Mouse (Mus musculus): ENCODE data around the gene Irf7.

Gene Irf7

DNA sequence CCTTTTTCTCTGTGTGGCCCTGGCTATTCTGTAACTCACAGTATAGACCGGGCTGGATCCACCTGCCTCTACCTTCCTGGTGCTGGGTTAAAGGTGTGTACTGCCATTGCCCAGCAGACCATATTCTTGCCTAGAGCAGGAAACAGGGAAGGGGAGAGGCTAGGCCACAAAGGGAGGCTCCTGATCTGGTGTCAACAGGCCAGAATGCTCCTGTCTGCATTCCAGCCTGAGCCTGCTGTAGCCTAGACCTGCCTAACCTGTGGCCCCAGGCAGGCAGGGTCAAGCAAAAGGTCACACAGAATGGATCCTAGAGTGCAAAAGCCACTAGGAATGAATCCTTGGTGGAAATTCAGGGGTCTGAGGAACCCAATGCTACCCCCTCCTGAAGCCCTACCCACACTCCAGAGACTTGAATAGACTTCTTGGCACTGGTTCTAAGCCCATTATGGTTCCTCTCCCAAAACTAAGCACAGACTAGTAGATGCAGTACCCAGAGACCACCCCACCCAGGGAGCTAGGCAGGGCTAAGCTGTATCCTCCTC lies 46.7 kb downstream of the Irf7 start:
- DNase-seq (ENCODE audit: low spot score), result no peak

DNA sequence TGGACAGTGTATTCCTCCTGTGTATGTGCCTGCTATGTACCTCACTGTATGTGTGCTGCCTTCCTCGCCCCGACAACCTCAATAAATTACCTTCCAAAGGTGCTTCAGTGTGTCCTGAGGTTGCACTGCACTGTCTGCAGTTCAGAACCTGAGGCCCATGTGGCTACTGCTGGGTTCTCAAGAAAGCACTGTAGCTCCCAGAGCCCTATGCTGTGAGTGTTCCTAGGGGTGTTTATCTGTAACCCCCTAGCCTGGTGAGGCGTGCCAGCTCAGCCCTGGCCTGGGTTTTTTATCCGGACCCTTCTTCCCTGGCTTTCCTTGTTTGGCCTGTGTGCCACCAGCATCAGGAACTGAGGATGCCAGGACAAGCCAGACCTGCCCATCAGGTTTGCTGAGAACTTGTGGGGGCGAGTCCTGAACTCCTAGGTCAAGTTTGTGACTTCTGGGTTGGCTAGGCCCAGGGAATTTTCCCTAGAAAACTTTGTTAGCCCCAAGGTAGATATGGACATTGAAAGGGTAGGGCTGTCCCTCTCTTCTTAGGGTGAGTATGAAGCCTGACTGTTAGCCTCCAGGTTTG lies 47.6 kb downstream of the Irf7 start:
- DNase-seq (ENCODE audit: low spot score), result no peak

DNA sequence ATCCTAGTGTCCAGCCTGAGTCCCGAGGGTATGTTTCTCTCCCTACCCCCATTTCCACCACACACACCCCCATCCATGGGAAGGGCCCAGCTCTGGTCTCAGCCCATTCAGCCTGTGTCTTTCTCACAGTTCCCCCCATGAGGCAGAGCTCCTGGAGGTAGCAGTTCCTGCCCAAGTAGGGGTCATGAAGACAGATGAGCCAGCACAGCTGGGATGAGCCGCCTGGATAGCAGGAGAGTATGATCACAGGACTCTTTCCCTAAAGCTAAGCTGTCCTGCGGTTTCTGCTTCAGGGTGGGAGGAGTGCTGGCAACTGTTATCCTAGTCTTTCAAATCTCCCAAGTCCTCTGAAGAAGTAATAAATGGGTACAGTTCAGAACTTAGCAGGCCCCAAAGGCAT lies 48.1 kb downstream of the Irf7 start:
- no peak for DNase-seq (ENCODE audit: low spot score)

DNA sequence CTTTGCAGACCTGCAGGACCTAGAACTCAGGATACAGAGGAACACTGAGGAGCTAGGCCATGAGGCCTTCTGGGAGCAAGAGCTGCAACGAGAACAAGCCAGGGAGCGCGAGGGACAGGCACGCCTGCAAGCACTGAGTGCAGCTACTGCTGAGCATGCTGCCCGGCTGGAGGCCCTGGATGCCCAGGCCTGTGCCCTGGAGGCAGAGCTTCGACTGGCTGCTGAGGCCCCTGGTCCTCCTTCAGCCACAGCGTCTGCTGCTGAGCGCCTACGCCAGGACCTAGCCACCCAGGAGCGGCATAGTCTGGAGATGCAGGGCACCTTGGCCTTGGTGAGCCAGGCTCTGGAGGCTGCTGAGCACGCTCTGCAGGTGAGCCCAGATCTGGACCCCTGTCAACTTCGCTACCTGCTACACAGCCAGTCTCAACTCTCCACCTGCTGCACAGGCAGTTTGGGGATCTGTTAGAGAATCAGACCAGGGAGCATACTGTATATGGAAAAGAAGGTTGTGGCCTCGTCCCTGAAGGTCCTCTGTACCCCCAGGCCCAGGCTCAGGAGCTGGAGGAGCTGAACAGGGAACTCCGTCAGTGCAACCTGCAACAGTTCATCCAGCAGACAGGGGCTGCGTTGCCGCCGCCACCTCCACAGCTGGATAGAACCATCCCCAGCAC lies 48.8 kb downstream of the Irf7 start:
- no peak for DNase-seq (ENCODE audit: low spot score)

DNA sequence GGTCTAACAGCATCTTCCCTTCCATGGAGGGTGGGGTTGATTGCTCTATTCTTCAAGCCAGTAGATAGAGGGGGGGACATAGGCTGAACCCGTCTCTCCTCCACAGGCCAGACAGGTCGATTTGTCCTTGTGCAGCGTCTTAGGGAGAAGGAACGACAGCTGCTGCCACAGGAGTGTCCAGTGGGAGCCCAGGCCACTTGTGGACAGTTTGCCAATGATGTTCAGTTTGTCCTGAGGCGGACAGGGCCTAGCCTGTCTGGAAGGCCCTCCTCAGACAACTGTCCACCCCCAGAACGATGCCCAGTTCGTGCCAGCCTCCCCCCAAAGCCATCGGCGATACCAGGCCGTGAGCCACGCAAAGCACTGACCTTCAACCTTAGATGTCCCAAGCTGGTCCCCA lies 49.4 kb downstream of the Irf7 start:
- no peak for DNase-seq (ENCODE audit: low spot score)

DNA sequence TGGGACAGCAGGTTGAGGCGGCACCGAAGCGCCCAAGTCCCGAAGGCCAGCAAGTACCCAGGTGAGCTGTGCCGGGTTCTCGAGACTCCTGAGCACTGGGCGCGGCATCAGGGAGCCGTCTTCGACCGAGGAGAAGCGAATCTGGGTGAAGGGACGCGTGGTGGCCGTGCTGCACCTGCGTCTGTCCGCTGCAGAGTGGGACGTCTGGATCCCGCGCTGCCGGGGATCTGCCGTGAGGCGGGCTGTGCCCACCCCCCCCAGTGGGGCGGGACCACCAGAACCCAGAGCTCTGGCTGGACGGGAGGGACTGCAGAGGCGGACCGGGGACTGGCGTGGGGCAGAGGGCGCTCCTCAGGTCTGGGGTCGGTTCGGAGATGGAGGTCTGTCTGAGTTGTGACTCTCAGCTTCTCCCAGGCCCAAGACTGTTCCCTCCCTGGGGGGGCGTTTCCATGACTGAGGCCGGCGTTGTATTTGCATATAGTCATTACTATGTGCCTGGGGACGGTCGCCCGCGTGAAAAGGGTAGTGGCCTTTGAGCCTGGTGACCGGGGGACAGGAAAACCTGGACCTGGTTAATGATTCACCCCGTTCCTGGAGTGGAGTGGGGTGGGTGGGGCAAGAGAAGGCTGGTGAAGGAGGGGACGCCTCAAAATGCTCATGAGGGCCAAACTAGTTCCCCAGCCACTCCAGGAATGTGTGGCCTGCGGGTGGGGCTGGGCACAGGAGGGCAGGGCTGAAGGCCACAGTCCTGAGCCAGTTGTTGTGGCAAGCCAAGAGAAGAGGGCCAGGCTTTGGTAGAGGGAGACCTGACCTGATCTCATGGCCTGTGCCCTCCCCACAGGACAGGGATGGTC lies 50.2 kb downstream of the Irf7 start:
- no peak for DNase-seq (ENCODE audit: low spot score)

DNA sequence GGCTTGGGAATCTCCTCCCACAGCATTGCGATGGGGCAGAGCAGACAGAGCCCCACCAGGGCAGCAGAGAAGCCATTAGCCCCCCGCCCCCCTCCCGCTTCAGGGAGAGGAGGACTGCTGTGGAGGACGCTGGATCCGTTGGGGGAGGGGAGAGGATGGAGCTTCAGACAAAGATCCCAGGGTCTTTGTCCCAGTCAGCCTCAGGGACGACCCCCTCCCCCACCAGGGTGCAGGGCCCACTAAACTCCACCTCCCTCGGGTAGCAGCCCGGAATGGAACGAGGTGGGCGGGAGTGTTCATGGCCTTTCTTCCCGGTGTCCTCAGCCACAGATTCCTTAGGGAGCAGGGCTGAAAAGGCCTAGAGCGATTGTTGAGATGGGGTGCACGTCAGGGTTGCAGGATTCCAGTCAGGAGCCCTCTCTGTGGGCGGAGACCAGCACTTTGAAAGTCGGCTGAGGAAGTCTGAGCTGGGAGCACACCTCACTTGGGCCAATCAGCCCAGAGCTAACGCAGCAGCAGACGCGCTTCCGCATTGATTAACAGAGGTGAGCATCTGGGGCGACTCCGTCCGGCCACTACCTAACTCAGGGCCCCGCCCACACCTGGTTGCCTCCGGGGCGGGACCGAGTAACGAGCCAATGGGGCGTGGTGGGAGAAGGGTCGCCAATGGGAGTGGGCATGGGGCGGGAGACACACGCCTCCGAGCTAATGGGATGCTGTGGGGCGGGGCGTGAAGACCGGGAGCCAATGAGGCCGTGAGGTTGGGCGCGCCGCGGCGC lies 51.0 kb downstream of the Irf7 start, which contains the start of gene Rassf7:
Rassf7 (plus strand) TSS at position 760 of the 779 bp plus-strand sequence.
- peak; percentile 72 for DNase-seq (ENCODE audit: low spot score)

DNA sequence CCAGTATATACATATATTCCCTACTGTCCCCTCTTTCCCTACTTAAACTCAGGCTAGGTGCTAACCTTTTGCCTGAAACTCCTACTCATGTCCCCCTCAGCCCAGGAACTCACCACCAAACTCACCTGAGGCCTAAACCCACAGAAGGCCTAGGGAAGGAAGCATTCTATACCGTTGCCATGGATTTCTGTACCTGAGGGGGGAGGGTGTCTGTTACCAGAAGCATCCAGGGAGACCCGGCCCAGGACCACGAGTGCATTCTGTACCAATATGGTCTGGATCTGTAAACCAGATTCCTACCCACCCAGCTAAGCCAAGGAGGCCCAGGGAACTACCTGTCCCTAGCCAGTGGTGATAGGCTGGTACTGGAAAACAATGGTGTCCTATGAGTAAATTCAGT lies 52.0 kb downstream of the Irf7 start:
- no peak for DNase-seq (ENCODE audit: low spot score)

DNA sequence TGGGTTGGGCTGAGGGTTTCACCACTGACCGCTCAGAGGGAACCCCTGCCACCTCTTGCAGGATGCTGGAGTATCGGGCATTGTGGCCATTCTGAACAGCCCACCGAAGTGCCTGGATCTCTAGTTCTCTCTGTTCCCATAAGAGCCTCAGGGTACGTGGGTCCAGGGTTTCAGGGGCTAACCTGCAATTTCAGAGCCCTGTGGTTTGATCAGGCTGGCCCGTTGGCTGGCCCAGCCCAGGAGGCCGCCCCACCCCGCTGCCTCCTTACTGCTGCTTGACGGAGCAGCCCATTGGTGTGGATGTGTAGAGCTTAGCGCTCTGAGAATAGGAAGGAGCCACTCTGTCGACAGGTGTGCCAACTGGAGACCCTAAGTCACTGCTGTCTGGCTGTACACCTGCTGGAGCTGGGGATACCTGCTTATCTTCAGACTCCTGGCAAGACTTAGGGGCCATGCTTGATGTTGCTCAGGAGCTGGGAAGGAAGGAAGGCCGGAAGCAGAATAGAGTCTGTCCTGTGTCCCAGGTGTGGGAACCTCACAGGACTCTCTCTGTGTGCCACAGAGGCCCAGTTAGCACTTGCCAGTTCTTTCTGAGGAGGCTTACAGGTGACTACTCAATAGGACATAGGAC lies 52.6 kb downstream of the Irf7 start, which contains the start of gene Lmntd2:
Lmntd2 (minus strand) TSS at position 476 of the 631 bp plus-strand sequence.
- no peak for DNase-seq (ENCODE audit: low spot score)

DNA sequence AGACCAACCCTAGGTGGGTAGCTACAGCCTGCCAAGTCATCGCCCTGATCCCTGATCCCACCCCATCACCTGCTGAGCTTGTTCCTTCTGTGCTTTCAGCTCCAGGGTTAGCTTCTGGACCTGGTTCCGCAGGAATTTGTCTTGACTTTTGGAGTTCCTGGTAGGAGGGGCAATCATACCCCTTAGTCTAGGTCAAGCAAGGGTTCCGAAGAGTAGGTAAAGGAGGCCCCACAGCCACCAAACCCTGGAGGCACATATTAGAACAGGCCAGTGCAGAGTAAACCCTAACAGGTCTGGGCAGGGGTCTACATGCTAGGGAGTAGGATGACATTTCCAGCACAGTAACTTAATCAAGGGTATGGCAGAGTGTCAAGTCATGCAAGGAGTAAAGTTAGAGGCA lies 53.1 kb downstream of the Irf7 start:
- no peak for DNase-seq (ENCODE audit: low spot score)

All from urinary bladder, postnatal 10 days (tissue).